Mouse (Mus musculus): ENCODE data around the gene Med13l.

Gene Med13l

GRCm38 (mm10) chr5:118704960-118705359 lies 144.5 kb downstream of the Med13l start:
- no peak for DNase-seq

DNA sequence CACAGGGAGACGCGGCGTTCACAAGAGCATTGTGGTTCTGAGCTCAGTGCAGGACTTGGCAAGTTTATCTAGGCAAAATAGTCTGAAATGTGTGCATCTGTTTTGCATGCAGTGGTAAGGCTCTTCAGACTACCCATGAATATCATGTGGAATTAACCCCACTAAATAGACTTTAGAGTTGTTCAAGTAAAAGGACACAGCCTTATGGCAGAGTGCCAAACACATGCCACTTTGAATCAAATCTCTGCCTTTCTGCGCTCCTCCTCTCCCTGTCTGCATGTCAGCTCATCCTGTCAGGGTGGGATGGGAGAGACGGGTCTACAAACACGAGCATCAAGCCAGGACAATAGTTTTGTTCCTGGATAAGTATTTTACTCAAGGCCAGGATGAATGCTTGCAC lies 145.5 kb downstream of the Med13l start:
- DNase-seq: no peak

GRCm38 (mm10) chr5:118706414-118706813 lies 145.9 kb downstream of the Med13l start:
- DNase-seq: no peak

DNA sequence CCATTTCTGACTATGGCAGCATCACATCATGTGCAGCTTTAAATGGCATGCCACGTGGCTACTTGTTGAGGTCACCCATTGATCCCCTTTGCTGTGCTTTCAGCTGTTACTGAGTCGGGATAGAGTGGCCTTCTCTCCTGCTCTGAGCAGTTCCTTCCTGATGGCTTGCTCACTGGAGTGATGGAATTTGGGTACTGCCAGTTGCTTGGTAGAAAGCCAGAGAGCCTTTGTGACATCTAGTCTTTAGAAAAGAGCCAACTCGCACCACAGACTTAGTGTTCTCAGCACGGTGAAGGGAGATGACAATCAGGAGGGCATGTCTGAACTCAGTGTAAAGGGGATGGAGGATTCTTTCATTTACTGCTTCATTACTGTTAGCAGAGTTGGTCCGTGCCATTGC lies 147.0 kb downstream of the Med13l start:
- no peak for DNase-seq

GRCm38 (mm10) chr5:118708215-118708949 lies 147.9 kb downstream of the Med13l start:
- peak; percentile 57 to 71 for DNase-seq

- DNase-seq: peak; percentile 80 to 87
Observed at GRCm38 (mm10) chr5:118709847-118710251, 149.4 kb downstream of the Med13l start.

DNA sequence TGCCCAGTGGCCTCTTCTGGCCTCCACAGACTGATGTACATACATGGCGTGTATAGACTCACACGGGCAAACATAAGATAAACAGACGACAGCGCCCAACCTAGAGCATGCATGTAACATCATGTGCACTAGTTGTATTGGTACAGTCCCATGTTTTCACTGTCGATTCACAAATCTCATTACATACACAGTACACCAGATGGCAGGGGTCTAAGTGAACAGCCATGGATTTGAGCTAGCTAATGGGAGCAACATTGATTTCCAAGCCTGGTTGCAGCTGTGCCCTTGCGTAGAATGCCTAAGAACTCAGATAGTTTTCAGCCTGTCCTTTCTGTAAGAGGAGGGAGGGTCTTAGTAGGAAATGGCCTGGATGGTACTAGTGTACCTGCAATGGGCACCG lies 155.0 kb downstream of the Med13l start:
- DNase-seq: no peak

DNA sequence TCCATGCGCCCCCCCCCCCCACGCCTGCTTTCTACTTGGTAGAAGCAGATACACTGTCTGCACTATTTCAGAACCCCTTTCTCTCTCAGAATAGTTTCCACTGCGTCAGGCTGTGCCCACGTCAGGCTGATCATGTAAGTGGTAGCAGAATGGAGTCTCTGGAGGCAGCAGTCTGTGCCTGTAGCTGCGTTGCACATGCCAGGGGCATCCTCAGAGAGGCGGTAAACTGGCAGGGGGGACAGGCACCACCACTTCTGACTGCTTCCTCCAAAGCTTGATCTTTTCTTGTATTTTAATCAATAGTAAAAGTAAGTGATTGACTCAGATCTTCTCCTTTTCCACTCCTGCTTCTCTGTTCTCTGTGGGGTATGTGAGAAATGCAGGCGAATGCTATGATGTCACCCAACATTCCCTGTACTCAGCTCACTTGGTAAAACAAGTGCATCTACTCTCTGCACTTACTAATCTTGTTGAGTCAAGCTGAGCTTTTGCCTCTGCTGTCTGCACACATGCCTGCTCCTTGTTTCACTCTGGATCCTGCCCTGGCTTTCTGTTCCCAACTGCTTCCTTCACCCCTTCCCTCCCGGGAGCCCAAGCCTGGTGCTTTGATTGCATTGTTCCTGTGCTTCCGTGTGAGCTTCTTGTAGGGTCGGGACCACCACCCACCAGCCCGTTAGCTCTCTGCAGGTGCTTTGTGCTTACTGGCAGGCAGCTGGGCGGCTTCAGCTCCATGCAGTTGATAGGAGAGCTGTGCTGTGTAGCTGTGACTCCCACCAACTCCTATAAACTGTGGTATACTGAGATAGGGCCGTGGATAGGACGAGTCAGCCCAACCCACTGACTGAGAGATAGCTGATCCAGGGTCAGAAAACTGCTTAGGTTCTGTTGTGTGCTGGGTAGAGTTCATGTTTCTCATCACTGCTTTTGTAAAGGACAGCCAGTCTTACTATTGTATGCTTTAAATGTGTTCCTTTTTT lies 156.1 kb downstream of the Med13l start:
- DNase-seq: no peak

GRCm38 (mm10) chr5:118717456-118717855 lies 157.0 kb downstream of the Med13l start:
- DNase-seq: no peak

- DNase-seq: no peak
Observed at GRCm38 (mm10) chr5:118718070-118718469, 157.6 kb downstream of the Med13l start.

DNA sequence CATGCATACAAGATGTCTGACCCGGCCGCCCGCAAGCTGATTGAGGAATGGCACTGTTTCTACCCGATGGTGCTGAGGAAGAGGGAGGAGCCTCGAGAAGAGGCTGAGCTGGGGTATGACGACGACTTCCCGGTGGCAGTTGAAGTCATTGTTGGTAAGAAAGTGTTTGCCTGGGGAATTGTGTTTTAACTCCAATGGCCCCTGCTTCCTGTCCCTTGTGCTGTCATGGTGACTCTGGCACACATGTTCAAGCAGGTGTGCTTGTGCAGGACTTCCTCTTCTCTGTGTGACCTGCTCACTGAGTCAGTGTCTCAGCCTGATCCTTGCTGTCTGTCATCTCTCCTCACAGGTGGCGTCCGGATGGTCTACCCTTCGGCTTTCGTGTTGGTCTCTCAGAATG lies 160.9 kb downstream of the Med13l start:
- DNase-seq: no peak

DNA sequence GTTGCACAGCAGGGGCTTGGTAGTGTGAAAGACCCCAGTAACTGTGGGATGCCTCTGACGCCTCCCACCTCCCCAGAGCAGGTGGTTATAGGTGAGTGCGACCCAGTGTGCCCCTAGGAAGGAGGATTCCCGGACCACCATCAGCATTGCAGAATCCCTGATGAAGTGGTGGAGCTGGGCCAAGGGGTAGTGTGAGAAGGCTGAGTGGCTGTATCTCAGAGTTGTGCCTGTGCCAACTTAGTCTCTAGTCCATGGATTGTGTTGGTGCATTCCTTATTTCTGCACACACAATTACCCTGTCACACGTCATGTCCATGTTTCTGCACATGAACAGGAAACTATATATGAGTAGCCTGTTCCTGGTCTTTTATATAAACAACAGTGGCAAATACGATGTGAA lies 161.4 kb downstream of the Med13l start:
- no peak for DNase-seq

- no peak for DNase-seq
Observed at GRCm38 (mm10) chr5:118722456-118722855, 162.0 kb downstream of the Med13l start.

GRCm38 (mm10) chr5:118725425-118725824 lies 164.9 kb downstream of the Med13l start:
- DNase-seq: no peak

DNA sequence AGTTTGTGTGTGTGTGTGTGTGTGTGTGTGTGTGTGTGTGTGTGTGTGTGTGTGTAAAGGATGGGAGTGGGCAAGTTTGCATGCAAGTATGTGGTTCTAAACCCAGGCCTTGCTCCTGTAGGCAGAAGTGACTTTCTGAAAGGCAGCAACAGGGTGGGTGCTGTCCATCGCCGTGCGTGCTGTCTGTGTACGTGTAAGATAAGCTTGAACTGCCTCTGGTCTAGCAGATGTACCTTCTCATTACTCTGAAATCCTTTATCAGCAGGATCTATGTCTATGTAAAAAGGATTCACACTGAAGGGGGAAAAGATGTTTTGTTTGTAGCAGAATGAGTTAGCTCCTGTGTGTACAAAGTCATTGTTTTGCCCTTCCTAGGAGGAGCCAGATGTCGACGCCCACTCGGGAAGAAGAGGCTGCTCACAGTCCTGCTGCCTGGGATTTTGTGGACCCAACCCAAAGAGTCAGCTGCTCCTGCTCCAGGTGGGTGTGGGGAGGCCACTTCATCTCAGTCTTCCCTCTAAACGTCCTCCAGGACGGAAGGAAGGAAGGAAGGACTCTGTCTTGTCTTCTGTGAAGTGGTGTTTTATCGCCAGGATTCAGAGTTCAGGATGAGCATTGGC lies 165.5 kb downstream of the Med13l start:
- DNase-seq: no peak

DNA sequence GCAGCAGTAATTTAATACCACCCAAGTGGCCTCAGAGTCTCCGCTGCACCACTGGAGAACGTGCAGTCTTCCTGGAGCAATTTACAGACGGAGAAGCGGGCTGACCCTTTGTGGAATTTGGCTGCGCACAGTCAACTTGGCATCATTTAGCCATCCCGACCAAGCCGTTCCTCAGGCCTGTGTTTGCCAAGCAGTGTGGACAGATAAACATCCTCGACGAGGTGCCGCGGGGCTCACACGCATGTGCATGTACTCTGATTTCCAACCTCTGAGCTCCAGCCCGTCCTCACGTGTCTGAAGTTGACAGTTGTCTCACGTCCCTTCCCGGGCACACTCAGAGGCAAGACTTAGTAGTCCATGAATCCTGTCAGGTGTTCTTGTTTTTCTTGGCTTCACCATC lies 166.9 kb downstream of the Med13l start:
- DNase-seq: no peak

DNA sequence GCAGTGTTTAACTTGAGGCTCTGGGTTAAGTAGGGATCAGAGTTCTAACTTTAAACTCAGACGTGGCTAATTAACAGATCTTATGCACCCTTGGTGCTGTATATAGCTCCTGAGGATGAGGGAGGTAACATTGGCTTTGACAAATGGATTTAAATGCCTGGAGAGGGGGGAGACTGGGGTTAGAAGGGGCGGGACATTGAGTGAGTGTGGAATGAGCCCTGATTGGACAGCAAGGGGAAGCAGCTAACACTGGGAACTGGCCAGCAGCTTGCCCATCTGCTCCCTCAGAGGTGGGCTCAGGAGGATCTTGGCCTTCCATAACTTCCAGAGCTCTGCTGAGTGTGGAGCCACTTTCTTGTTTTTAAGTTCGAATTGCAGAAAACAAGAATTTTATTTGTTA lies 171.7 kb downstream of the Med13l start:
- no peak for DNase-seq

GRCm38 (mm10) chr5:118732651-118733050 lies 172.2 kb downstream of the Med13l start:
- DNase-seq: no peak

- DNase-seq: no peak
Observed at GRCm38 (mm10) chr5:118733566-118733965, 173.1 kb downstream of the Med13l start.

DNA sequence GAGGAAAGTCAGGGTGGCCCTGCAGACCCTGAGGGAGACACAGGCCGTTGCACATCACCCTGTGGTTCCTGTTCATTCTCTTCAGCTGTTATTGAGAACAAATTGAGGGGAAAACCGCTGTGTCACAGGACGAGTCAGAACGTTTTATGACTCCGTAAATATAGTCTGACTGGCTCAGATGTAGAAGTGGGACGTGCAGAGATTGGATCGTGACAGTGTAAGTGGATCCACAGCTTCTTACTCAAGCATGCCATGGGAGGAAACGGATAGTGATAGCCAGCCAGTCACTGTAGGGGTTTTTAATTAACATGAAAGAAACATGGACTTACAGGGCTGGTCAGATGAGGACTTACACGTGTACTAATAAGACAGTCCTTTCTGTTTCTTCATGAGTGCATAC lies 174.0 kb downstream of the Med13l start:
- DNase-seq: no peak

DNA sequence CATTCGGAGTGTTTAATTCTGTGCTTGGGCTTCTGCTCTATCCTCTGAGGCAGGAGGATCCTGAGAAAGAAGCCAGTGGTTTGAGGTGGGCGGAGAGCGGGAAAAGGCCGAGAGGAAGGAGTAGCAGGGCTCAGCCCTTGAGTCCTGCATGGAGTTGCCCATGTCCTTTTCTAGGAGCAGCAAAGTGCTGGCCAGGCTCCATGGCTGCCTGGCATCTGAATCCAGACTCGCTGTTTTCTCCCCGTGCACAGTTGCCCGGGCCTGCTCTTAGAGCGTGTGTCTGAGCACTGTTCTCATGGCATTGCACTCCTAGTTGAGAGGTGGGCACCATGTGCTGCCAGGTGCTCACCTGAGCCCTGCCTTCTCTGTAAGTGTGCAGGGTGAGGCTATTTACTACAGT lies 175.3 kb downstream of the Med13l start:
- DNase-seq: no peak

- DNase-seq: no peak
Observed at GRCm38 (mm10) chr5:118737548-118737947, 177.1 kb downstream of the Med13l start.

- DNase-seq: no peak
Observed at GRCm38 (mm10) chr5:118743067-118743466, 182.6 kb downstream of the Med13l start.

DNA sequence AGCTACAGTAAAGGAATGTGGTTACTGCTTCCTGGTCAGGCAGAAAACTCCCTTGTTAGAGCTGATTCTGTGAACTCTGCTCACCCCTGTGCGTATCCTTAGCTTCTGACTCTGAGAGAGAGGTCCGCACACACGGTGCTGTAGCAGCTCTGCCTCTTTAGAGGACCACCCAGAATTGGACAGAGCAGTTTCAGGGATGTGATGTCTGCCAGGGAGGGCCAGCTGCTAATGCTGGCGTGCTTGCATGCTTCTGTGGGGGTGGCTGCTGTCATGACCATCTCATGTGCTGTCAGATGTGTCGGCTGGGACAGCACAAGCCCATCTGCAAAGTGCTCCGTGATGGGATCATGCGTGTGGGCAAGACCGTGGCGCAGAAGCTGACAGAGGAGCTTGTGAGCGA lies 186.5 kb downstream of the Med13l start:
- no peak for DNase-seq

Measured in thymus, adult 18-20 months (tissue).